Mouse (Mus musculus): ENCODE measurements around the gene Ttc9c.

DNA sequence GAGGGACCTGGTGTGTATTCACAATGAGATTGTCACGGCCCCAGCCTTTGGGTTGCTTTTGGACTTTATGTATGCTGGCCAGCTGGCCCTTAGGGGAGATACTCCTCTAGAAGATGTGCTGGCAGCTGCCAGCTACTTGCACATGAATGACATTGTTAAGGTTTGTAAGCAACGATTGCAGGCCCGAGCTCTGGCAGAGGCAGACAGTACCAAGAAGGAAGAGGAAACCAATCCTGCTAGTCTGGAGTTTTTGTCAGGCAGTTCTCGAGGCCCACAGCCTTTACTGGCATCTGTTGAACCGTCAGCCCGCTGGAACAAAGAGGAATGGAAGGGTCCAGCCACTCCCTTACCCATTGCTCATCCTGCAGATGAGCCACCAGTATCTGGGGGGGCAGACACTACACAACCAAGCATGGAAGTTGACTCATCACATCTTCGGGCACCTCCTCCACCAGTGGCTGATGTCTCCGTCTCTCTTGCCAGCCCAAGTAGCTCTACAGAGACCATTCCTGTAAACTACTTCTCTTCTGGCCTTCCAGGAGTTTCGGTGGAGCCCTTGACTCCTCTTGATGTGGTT lies 15.8 kb downstream of the Ttc9c start:
- TF ChIP-seq CTCF (IDR thresholded peaks at IDR 0.05; ENCODE audit: control insufficient read depth, insufficient read depth, insufficient replicate concordance, low read depth, low read length) (no peak), POLR2A (IDR thresholded peaks at IDR 0.05; ENCODE audit: control insufficient read depth, low read depth, low read length) (no peak)
